Mouse (Mus musculus) MEL (cell line): ENCODE measurements around the gene Arid5b. TPM values are rescaled to one million over a fixed set of nuclear protein-coding genes. Genes with fewer than 3 reads are reported as not detected.
A peak's percentile ranks its signal among the peaks of the same experiment; 100 is the strongest.

Experiments used
- DNase-seq: peaks from one replicate; pipeline ENCODE4 v3.0.0; 2011; ENCODE audit warnings: low read depth, low spot score
- H3K27ac ChIP-seq: 2 replicates; pipeline ENCODE4 v1.5.1; 2012; ENCODE audit warnings: low read depth, mild to moderate bottlenecking, control low read depth, low read length, moderate library complexity; ENCODE audit not compliant: control insufficient read depth
- H3K27me3 ChIP-seq, 2 experiments: fragments of 150-350 bp in 1 of 2; sonication (generic) in 1 of 2; 2 replicates each; pipeline ENCODE4 v1.6.1; 2012; ENCODE audit warnings: low read length in 2 of 2, mild to moderate bottlenecking in 2 of 2, improper control_type of control experiment in 1 of 2, moderate library complexity in 1 of 2; ENCODE audit not compliant: insufficient read depth in 2 of 2, control insufficient read depth in 1 of 2
- H3K36me3 ChIP-seq, 2 experiments: 2 replicates each; pipeline ENCODE4 v1.6.1; 2012 to 2014; ENCODE audit warnings: low read length in 2 of 2, improper control_type of control experiment in 1 of 2, inconsistent platforms in 1 of 2, mild to moderate bottlenecking in 1 of 2; ENCODE audit not compliant: insufficient read depth in 2 of 2, control insufficient read depth in 1 of 2
- H3K4me1 ChIP-seq, 2 experiments: fragments of 150-350 bp in 1 of 2; sonication (generic) in 1 of 2; 2 replicates each; pipeline ENCODE4 v1.6.1; 2012; ENCODE audit warnings: low read length in 2 of 2, improper control_type of control experiment in 1 of 2, mild to moderate bottlenecking in 1 of 2; ENCODE audit not compliant: insufficient read depth in 2 of 2, control insufficient read depth in 1 of 2
- H3K4me3 ChIP-seq, 2 experiments: fragments of 150-350 bp in 1 of 2; sonication (generic) in 1 of 2; 2 replicates each; pipeline ENCODE4 v1.5.1; 2012; ENCODE audit warnings: low read depth in 2 of 2, low read length in 2 of 2, mild to moderate bottlenecking in 2 of 2, moderate library complexity in 2 of 2, control low read depth in 1 of 2, improper control_type of control experiment in 1 of 2; ENCODE audit not compliant: control insufficient read depth in 1 of 2, insufficient read depth in 1 of 2
- H3K79me2 ChIP-seq: 2 replicates; pipeline ENCODE4 v1.6.1; 2012; ENCODE audit warnings: mild to moderate bottlenecking, low read length, moderate library complexity; ENCODE audit not compliant: control insufficient read depth, poor library complexity, insufficient read depth
- H3K9ac ChIP-seq: 2 replicates; pipeline ENCODE4 v1.6.1; 2012; ENCODE audit warnings: low read depth, mild to moderate bottlenecking, control low read depth, low read length, moderate library complexity; ENCODE audit not compliant: control insufficient read depth, poor library complexity, severe bottlenecking
- H3K9me3 ChIP-seq: fragments of 150-350 bp; sonication (generic); replicated peaks from 2 replicates; pipeline ENCODE4 v1.6.1; 2012; ENCODE audit warnings: mild to moderate bottlenecking, low read length, improper control_type of control experiment, moderate library complexity; ENCODE audit not compliant: insufficient read depth
- BHLHE40 ChIP-seq: IDR thresholded peaks from 2 replicates; pipeline ENCODE4 v1.6.1; 2012; ENCODE audit warnings: low read depth, mild to moderate bottlenecking, inconsistent platforms, low read length, improper control_type of control experiment, borderline replicate concordance
- CHD2 ChIP-seq: IDR thresholded peaks from 2 replicates; pipeline ENCODE4 v1.6.1; 2011; ENCODE audit warnings: low read length, improper control_type of control experiment
- CTCF ChIP-seq, 3 experiments: IDR thresholded peaks in 2 of 3; conservative IDR thresholded peaks in 1 of 3; 2 replicates each; pipeline ENCODE4 v1.5.1; 2011 to 2012; ENCODE audit warnings: low read length in 3 of 3, low read depth in 2 of 3, mild to moderate bottlenecking in 2 of 3, improper control_type of control experiment in 1 of 3, inconsistent platforms in 1 of 3, mixed read lengths in 1 of 3, moderate library complexity in 1 of 3; ENCODE audit not compliant: control insufficient read depth in 1 of 3, insufficient read depth in 1 of 3, poor library complexity in 1 of 3, severe bottlenecking in 1 of 3
- E2F4 ChIP-seq: IDR thresholded peaks from 2 replicates; pipeline ENCODE4 v1.6.1; 2011; ENCODE audit warnings: low read depth, low read length, improper control_type of control experiment, borderline replicate concordance
- ELF1 ChIP-seq: IDR thresholded peaks from 2 replicates; pipeline ENCODE4 v1.6.1; 2014; ENCODE audit warnings: low read depth, mild to moderate bottlenecking, inconsistent platforms, low read length, improper control_type of control experiment, moderate library complexity
- EP300 ChIP-seq, 2 experiments: IDR thresholded peaks; 2 replicates each; pipeline ENCODE4 v1.6.1; 2011; ENCODE audit warnings: improper control_type of control experiment in 2 of 2, low read length in 2 of 2, low read depth in 1 of 2, mild to moderate bottlenecking in 1 of 2
- ETS1 ChIP-seq: IDR thresholded peaks from 2 replicates; pipeline ENCODE4 v1.6.1; 2012; ENCODE audit warnings: low read depth, mild to moderate bottlenecking, inconsistent platforms, low read length, improper control_type of control experiment, moderate library complexity
- GABPA ChIP-seq: IDR thresholded peaks from 2 replicates; pipeline ENCODE4 v1.6.1; 2012; ENCODE audit warnings: low read depth, mild to moderate bottlenecking, inconsistent platforms, low read length, improper control_type of control experiment, moderate library complexity
- HCFC1 ChIP-seq: IDR thresholded peaks from 2 replicates; pipeline ENCODE4 v1.6.1; 2012; ENCODE audit warnings: low read depth, mild to moderate bottlenecking, inconsistent platforms, low read length, improper control_type of control experiment, moderate library complexity
- KAT2A ChIP-seq: conservative IDR thresholded peaks from 2 replicates; pipeline ENCODE4 v1.6.1; 2012; ENCODE audit warnings: low read depth, low read length, improper control_type of control experiment, inconsistent platforms
- MAFK ChIP-seq: IDR thresholded peaks from 2 replicates; pipeline ENCODE4 v1.6.1; 2011; ENCODE audit warnings: low read depth, mild to moderate bottlenecking, low read length, improper control_type of control experiment, borderline replicate concordance
- MAX ChIP-seq: IDR thresholded peaks from 2 replicates; pipeline ENCODE4 v1.6.1; 2011; ENCODE audit warnings: low read length, improper control_type of control experiment
- MEF2A ChIP-seq: IDR thresholded peaks from 2 replicates; pipeline ENCODE4 v1.6.1; 2014; ENCODE audit warnings: low read depth, mild to moderate bottlenecking, inconsistent platforms, low read length, improper control_type of control experiment; ENCODE audit not compliant: poor library complexity, insufficient replicate concordance, severe bottlenecking; ENCODE audit errors: extremely low read depth
- MXI1 ChIP-seq: IDR thresholded peaks from 2 replicates; pipeline ENCODE4 v1.6.1; 2011; ENCODE audit warnings: mild to moderate bottlenecking, low read depth, low read length, improper control_type of control experiment
- MYB ChIP-seq: IDR thresholded peaks from 2 replicates; pipeline ENCODE4 v1.6.1; 2011; ENCODE audit warnings: mild to moderate bottlenecking, low read depth, low read length, improper control_type of control experiment
- NELFE ChIP-seq: IDR thresholded peaks from 2 replicates; pipeline ENCODE4 v1.6.1; 2011; ENCODE audit warnings: low read depth, low read length, improper control_type of control experiment
- NRF1 ChIP-seq: IDR thresholded peaks from 2 replicates; pipeline ENCODE4 v1.6.1; 2014; ENCODE audit warnings: low read depth, mild to moderate bottlenecking, inconsistent platforms, low read length, improper control_type of control experiment, moderate library complexity; ENCODE audit not compliant: poor library complexity, insufficient read depth, severe bottlenecking
- POLR2A ChIP-seq, 2 experiments: IDR thresholded peaks; 2 replicates each; pipeline ENCODE4 v1.6.1; 2011 to 2012; ENCODE audit warnings: low read length in 2 of 2, mild to moderate bottlenecking in 2 of 2, control low read depth in 1 of 2, improper control_type of control experiment in 1 of 2, low read depth in 1 of 2, moderate library complexity in 1 of 2; ENCODE audit not compliant: control insufficient read depth in 1 of 2, insufficient read depth in 1 of 2, poor library complexity in 1 of 2
- RAD21 ChIP-seq: IDR thresholded peaks from 2 replicates; pipeline ENCODE4 v1.6.1; 2011; ENCODE audit warnings: mild to moderate bottlenecking, low read depth, low read length, improper control_type of control experiment
- RCOR1 ChIP-seq: IDR thresholded peaks from 2 replicates; pipeline ENCODE4 v1.6.1; 2012; ENCODE audit warnings: low read depth, mild to moderate bottlenecking, inconsistent platforms, low read length, improper control_type of control experiment
- SIN3A ChIP-seq: IDR thresholded peaks from 2 replicates; pipeline ENCODE4 v1.6.1; 2012; ENCODE audit warnings: low read length, improper control_type of control experiment, inconsistent platforms
- TBP ChIP-seq: IDR thresholded peaks from 2 replicates; pipeline ENCODE4 v1.8.0; 2011; ENCODE audit warnings: low read depth, low read length, improper control_type of control experiment
- TCF12 ChIP-seq: IDR thresholded peaks from 2 replicates; pipeline ENCODE4 v1.6.1; 2014; ENCODE audit warnings: low read depth, mild to moderate bottlenecking, inconsistent platforms, low read length, improper control_type of control experiment, moderate library complexity
- USF1 ChIP-seq: IDR thresholded peaks from 2 replicates; pipeline ENCODE4 v1.6.1; 2014; ENCODE audit warnings: low read depth, mild to moderate bottlenecking, inconsistent platforms, low read length, improper control_type of control experiment, moderate library complexity
- ZKSCAN1 ChIP-seq: IDR thresholded peaks from 2 replicates; pipeline ENCODE4 v1.6.1; 2012; ENCODE audit warnings: low read depth, mild to moderate bottlenecking, inconsistent platforms, low read length, improper control_type of control experiment, moderate library complexity
- ZMIZ1 ChIP-seq: IDR thresholded peaks from 2 replicates; pipeline ENCODE4 v1.6.1; 2012; ENCODE audit warnings: low read depth, mild to moderate bottlenecking, inconsistent platforms, low read length, improper control_type of control experiment, moderate library complexity
- polyA plus RNA-seq, 2 experiments: library from polyadenylated mRNA; stranded (reverse) in 1 of 2; unstranded in 1 of 2; fragments of >175 nt in 1 of 2; fragments of >200 nt in 1 of 2; gene quantifications; 2 replicates each; pipeline versions ENCODE4 v1.2.1 to v1.2.4; 2012; ENCODE audit warnings: low replicate concordance in 2 of 2, low read depth in 1 of 2; ENCODE audit not compliant: insufficient read length in 2 of 2, insufficient read depth in 1 of 2, missing spikeins in 1 of 2
- total RNA-seq: library from RNA; depleted of rRNA; stranded (reverse); fragments of 300-350 nt; gene quantifications from 2 replicates; pipeline ENCODE4 v1.2.3, GENCODE M21; 2012

Arid5b gene
- total and polyA plus RNA-seq, 3 experiments, result 0.03 TPM; not detected in 2

DNA sequence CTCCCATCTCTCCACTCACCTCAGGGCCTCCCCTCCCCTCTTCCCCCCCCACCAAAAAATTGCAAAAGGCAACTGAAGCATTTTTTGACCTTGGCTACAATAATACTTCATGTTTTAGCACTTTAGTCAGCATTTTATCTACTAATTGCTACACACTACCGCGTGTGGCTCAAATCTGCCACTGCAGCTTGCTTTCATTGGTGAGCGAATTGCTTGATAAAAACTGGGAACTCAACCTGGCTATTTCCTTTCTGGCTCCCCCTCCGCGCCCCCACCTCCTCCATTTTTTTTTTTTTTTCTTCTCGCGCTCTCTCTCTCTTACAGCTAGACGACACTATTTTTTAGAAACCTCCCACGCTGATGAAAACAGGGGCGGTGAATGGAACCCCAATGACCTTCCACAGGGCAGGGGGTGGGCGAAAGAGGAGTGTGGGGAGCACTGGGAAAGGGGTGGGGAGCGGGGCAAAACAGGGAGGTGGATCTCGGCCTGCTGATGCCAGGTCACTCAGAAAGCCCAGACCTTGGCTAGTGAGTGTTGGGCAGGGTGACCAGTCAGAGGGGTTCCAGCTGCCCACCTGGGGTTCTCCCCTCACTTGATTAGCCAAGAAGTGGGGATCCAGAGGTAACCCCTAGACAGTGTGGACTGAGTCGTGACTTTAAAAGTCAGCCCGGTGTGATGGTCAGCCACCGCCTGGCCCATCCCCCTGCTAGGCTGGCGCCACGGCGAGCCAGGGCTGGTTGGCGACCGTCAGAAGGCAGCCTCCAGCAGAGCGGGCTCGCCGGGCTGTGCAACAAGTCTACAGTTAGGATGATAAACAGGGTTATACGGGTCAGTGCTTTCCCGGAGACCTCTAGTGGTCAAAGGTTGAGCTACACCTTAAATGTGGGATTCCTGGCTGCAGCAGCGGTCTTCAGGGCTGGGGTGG lies 4.2 kb upstream of the Arid5b start (continued):
- no peak for TF ChIP-seq MXI1
- no peak for TF ChIP-seq NRF1
- no peak for TF ChIP-seq ELF1
- TF ChIP-seq MAFK, result peak; percentile 51; the same call in 1 of the 2 replicates
- no peak for TF ChIP-seq RCOR1
- no peak for TF ChIP-seq MAX
- no peak for TF ChIP-seq HCFC1
- TF ChIP-seq BHLHE40, result no peak
- TF ChIP-seq NELFE, result no peak
- no peak for TF ChIP-seq POLR2A (IDR thresholded peaks at IDR 0.05; ENCODE audit: control insufficient read depth in 1 of 2, insufficient read depth in 1 of 2, low read depth in 1 of 2, low read length in 2 of 2, poor library complexity in 1 of 2)
- TF ChIP-seq TCF12, result peak; percentile 18; the same call in 1 of the 2 replicates
- peak; percentile 33 for TF ChIP-seq RAD21

DNA sequence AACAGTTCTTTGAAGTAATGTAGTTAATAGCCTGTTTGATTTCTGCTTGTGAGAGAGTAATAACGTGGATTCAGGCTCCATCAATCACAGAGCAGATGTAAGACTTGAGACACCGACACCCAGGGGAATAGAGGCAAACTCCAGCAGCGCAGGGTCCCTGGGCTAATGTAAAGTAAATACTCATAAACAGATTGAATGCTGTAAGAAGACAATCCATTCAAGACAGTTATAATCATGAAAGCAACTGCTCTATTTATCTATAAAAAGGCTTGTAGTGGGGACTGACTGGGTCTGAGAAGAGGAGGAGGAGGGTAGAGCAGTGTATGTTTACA lies 3.2 kb upstream of the Arid5b start:
- TF ChIP-seq GABPA (no peak), KAT2A (no peak), USF1 (no peak), MEF2A (no peak), NELFE (no peak), POLR2A (IDR thresholded peaks at IDR 0.05; ENCODE audit: control insufficient read depth in 1 of 2, insufficient read depth in 1 of 2, low read depth in 1 of 2, low read length in 2 of 2, poor library complexity in 1 of 2) (no peak), ZKSCAN1 (no peak), RAD21 (no peak), MYB (no peak), EP300 (IDR thresholded peaks at IDR 0.05; ENCODE audit: low read depth in 1 of 2, low read length in 2 of 2) (no peak), SIN3A (no peak), ETS1 (no peak), E2F4 (no peak), HCFC1 (no peak), TBP (no peak), MAFK (no peak), CTCF (IDR thresholded peaks at IDR 0.05 in 2 of 3, conservative IDR thresholded peaks at IDR 0.05 in 1 of 3; ENCODE audit: control insufficient read depth in 1 of 3, insufficient read depth in 1 of 3, low read depth in 2 of 3, low read length in 3 of 3, poor library complexity in 1 of 3, severe bottlenecking in 1 of 3) (no peak), BHLHE40 (no peak), ZMIZ1 (no peak), CHD2 (no peak)
- no peaks in the 10 kb centered on the region for H3K36me3 ChIP-seq
- H3K4me1 ChIP-seq, result no peaks in the 10 kb centered on the region
- H3K79me2 ChIP-seq, result no peaks in the 10 kb centered on the region
- no peak overlapping the region for H3K4me3 ChIP-seq
- H3K27ac ChIP-seq, result no peak overlapping the region
- H3K27me3 ChIP-seq, result no peaks in the 10 kb centered on the region; a peak in 1 of 4 replicates
- no peaks in the 10 kb centered on the region for H3K9me3 ChIP-seq
- H3K9ac ChIP-seq, result no peak overlapping the region
- no peak for DNase-seq
